Mouse (Mus musculus) gastrocnemius, adult 2 months (tissue): Measurements from ENCODE around the gene Gm128. TPM values are rescaled to one million over a fixed set of nuclear protein-coding genes. Genes with fewer than 3 reads are reported as not detected.
A peak's percentile ranks its signal among the peaks of the same experiment; 100 is the strongest.

Source experiments
- DNase-seq: peaks from one replicate; pipeline ENCODE4 v3.0.0; 2022
- H3K27ac ChIP-seq: fragments of 200-600 bp; 2 replicates; pipeline ENCODE4 v1.8.1; 2022; ENCODE audit warnings: mild to moderate bottlenecking
- H3K4me3 ChIP-seq: fragments of 200-600 bp; 2 replicates; pipeline ENCODE4 v1.8.1; 2022; ENCODE audit warnings: mild to moderate bottlenecking, moderate library complexity
- CTCF ChIP-seq: fragments of 200-600 bp; IDR thresholded peaks from 2 replicates; pipeline ENCODE4 v1.8.1; 2022; ENCODE audit warnings: antibody characterized with exemption, mild to moderate bottlenecking, moderate library complexity
- intact Hi-C: fragments of 180-260 bp; cut with DNase I; formaldehyde crosslinking; loops from one replicate; pipeline ENCODE4 v1.15.1; 2025
- total RNA-seq, 2 experiments: library from RNA; stranded (reverse); gene quantifications; 2 replicates each; pipeline ENCODE4 v1.2.3; 2021

Gene Gm128
- total RNA-seq, 2 experiments from 2014 or later = 0.11 TPM; not detected in 1

DNA sequence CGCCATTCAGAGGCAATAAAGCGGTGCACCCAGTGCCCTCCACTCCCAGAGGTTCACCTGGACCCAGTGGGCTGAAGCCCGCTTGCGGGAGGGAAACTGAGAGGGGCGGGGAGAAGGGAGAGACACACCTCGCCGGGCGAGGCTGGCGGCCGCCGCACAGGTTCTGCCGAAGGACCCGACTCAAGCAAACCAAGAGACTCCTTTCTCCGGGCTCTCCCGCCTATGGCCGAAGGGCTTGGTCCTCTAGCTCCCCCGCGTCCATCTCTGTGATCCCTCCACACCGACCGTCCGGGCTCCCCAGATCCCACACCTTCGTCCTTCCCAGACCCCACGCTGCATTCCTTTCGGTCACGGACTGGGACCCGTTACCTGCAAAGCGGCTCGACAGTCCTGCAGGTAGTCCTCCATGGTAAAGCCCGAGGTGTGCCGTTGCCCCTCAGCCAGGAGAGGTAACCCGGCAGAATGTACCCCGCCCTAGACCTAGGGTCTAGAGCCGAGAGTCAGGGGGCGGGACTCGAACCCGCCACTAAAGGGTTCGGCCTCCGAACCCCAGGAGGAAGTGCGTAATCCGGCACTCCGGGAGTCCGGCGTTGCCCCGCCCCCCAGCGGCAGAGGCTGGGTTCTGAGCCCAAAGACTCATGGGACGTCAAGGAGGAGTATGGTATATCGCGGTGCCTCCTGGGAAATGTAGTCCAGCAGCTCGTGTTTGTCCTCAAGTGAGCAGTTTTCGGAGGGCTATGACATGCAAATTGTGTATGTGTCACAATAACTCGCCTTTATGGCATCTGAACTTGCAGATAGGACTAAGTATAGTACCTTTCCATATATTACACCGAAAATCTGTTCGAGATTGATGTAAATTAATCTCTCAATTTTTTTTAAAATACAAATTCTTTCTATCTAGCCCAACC lies 40.1 kb upstream of the Gm128 start, which contains the start of the genes Mindy1 and Prune1:
TSS of gene Mindy1 (plus strand) at position 130 of the 911 bp plus-strand sequence.
TSS of gene Prune1 (minus strand) at position 861 of the 911 bp plus-strand sequence.
- intact Hi-C loops = no loop called here
- peak; percentile 100 for DNase-seq
- H3K4me3 ChIP-seq = peak within 1 kb of the TSS; percentile 88
- peak within 1 kb of the TSS; percentile 95 for H3K27ac ChIP-seq
- peak; percentile 43 for TF ChIP-seq CTCF

GRCm38 (mm10) chr3:95280747-95281146 lies 39.3 kb upstream of the Gm128 start:
- no peak for DNase-seq
- TF ChIP-seq CTCF = no peak
- Histone ChIP-seq H3K27ac (peak overlapping the region; percentile 95), H3K4me3 (peak overlapping the region; percentile 88)
- intact Hi-C loops = no loop called here

GRCm38 (mm10) chr3:95277149-95277551 lies 35.8 kb upstream of the Gm128 start:
- peak overlapping the region; percentile 2; the same call in 1 of the 2 replicates for H3K4me3 ChIP-seq
- peak overlapping the region; percentile 93 for H3K27ac ChIP-seq
- intact Hi-C loops = no loop called here
- peak; percentile 58 for DNase-seq
- no peak for TF ChIP-seq CTCF

DNA sequence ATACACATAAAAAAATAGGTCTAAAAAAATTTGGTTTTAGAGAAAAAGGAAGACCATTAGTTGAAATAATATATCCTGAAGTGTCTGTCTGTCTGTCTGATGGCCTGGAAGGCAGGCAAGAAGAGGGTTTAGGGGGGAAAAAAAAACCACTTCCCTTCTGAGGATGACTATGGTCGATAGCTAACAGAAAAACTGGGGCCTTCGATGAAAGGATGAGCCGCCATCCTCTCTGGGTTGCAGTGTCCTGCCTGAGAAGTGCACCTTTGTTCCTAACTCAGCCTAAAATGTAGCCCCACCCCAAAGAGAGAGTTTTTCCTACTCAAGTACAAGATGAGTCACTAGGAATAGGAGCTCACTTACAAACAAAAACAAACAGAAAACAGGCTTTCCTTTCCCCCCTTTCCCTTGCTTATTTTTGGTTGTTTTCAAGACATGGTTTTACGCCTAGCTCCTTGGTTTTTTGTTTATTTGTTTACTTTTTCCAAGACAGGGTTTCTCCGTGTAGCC lies 35.1 kb upstream of the Gm128 start:
- H3K4me3 ChIP-seq = no peak overlapping the region
- no peak for TF ChIP-seq CTCF
- intact Hi-C loops = no loop called here
- DNase-seq = no peak
- H3K27ac ChIP-seq = peak overlapping the region; percentile 93

DNA sequence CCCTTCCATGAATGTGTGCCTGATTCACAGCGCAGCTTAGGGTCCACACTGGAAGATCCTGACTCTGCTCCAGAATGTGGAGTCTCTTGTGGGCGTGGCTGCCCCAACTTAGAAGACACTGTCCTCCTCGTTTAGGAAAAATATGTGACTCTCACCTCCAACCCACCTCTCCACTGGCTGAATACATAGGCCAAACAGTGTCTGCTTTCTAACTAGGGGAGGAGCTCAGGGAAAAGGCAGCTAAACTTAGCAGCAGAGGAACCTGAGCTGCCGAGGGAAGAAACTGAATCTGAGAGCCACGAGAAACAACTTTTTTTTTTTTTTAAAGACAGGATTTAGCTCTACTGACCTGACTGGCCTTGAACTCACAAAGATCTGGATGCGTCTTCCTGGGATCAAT lies 33.8 kb upstream of the Gm128 start:
- peak overlapping the region; percentile 18 for H3K4me3 ChIP-seq
- peak overlapping the region; percentile 93 for H3K27ac ChIP-seq
- intact Hi-C loops = no loop called here
- DNase-seq = peak; percentile 59
- TF ChIP-seq CTCF = no peak

GRCm38 (mm10) chr3:95274453-95274852 lies 33.1 kb upstream of the Gm128 start:
- no peak for TF ChIP-seq CTCF

GRCm38 (mm10) chr3:95273471-95273870 lies 32.1 kb upstream of the Gm128 start:
- intact Hi-C loops = no loop called here
- peak overlapping the region; percentile 93 for H3K27ac ChIP-seq
- DNase-seq = no peak
- TF ChIP-seq CTCF = no peak
- no peak overlapping the region for H3K4me3 ChIP-seq

More at GRCm38 (mm10) chr3:95274453-95274852, 33.1 kb upstream of the Gm128 start:
- intact Hi-C loops = no loop called here
- H3K27ac ChIP-seq = peak overlapping the region; percentile 93
- no peak overlapping the region for H3K4me3 ChIP-seq
- no peak for DNase-seq

DNA sequence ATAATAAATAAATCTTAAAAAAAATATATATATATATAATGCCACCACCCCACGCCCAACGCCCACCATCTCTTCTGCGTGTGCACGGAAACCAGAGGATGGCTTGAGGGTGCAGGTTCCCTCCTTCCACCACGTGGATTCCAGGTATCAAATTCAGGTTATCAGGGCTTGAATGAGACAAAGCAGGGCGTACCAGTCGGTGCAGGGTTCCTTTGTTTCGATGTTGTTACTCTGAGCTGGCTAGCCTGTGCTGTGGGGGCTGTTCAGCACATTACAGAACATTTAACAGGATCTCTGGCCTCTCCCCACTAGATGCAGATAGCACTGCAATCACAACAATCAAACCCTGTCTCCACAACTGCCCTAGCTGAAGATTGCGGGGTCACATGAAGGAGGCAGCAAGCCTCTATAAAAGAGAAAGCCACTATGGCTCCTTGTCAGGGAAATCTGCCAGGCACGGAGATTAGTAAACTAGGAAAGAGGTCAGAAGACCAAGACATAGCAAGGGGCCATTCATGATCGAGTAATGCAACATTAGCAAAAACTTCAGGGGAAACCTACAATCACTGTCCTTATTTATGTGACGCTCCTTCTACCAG lies 29.5 kb upstream of the Gm128 start:
- no peak for TF ChIP-seq CTCF
- intact Hi-C loops = no loop called here
- no peak for DNase-seq
- Histone ChIP-seq H3K4me3 (no peak overlapping the region), H3K27ac (peak overlapping the region; percentile 25; the same call in 1 of the 2 replicates)

GRCm38 (mm10) chr3:95269789-95270188 lies 28.4 kb upstream of the Gm128 start:
- Histone ChIP-seq H3K4me3 (no peak overlapping the region), H3K27ac (peak overlapping the region; percentile 57; the same call in 1 of the 2 replicates)
- intact Hi-C loops = no loop called here
- TF ChIP-seq CTCF = no peak
- DNase-seq = no peak

GRCm38 (mm10) chr3:95267855-95268254 lies 26.5 kb upstream of the Gm128 start:
- no peak for DNase-seq
- H3K27ac ChIP-seq = peak overlapping the region; percentile 87
- no peak overlapping the region for H3K4me3 ChIP-seq
- TF ChIP-seq CTCF = no peak
- intact Hi-C loops = no loop called here

- no peak overlapping the region; the same call in 1 of the 2 replicates for H3K4me3 ChIP-seq
- peak overlapping the region; percentile 87 for H3K27ac ChIP-seq
- intact Hi-C loops = no loop called here
- peak; percentile 37 for TF ChIP-seq CTCF
- DNase-seq = no peak
Observed at GRCm38 (mm10) chr3:95266052-95266451, 24.7 kb upstream of the Gm128 start.

DNA sequence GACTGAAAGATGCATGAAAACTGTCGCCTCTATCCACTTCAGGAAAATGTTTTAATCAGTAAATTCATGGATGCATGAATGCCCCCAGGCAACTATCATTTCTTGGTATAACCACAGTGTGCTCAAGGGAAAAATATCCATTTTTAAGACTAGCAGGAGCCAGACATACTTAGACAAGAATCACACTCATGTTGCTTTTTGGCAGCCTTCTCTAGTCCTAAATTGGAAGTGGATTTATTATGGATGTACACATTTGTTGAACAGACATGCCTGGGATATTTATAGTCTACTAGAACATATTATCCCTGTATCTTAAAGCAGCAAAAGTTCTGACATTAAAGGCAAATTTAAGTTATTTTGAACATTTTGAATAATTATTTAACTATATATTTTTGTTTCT lies 23.3 kb upstream of the Gm128 start:
- intact Hi-C loops = loop anchor here (5.0 kb wide), 2 partner anchors 47 to 122 kb away; partner anchors contain the start of genes Gabpb2 and Tnfaip8l2
- no peak for TF ChIP-seq CTCF
- no peak for DNase-seq
- Histone ChIP-seq H3K4me3 (peak overlapping the region; percentile 1; the same call in 1 of the 2 replicates), H3K27ac (peak overlapping the region; percentile 87)
